In the genomic region with DNA sequence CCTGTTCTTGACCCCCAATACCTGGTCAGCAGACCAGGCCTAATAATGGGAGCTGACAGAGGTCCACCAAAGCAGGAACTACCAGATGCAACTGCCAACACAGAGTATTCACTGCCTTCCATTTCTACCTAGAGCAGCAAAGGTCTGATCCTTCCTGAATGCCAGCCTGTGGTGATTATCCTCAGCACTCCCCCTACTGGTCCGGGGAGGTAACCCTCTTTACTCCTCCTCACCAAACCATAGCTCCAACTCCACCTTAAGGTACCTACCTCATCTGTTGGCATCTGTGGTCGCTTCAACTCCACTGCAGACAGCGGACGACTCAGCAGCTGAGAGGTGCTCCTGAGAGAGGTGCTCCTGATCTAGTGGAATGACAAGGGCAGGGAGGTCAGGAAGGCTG, we compare ENCODE assay signal across 10 mouse cellular contexts. TPM values are rescaled to one million over a fixed set of nuclear protein-coding genes. Genes with fewer than 3 reads are reported as not detected.
DNase-seq lines count a peak whose midpoint lies in the region; ATAC-seq and TF ChIP-seq lines count a peak whose summit lies in the region.
"Had no signal": no experiment of that assay in that cellular context is flagged by ENCODE, and none has a peak within 500 bp of the region (broad histone marks: within the 10 kb centered on the region; RNA-seq: fewer than 3 reads in every experiment).

No protein-coding gene starts in this region.

- CTCF ChIA-PET in Patski (lab: Charles Lee), result interaction anchor here (0.6 to 1.4 kb wide), 7 partner anchors 11 to 121 kb away, joined by 3 to 5 read pairs (median 3); a partner anchor contains a TSS

- intact Hi-C loops in left cerebral cortex, postnatal 36 days (cut with DNase I), result loop anchor here (10.0 kb wide), 1 partner anchor 141 kb away; a partner anchor contains a TSS

- H3K4me3 ChIP-seq in layer of hippocampus, adult 2 months, result no peak overlapping the region
- no peak overlapping the region for H3K4me3 ChIP-seq in midbrain, embryonic 14.5 days (replicated peaks; ENCODE audit: low read depth, low read length)
- H3K4me3 ChIP-seq: erythroblast, embryonic 14.5 days; midbrain, embryonic 12.5 days had no signal

- peak; percentile 46 to 64 for DNase-seq in layer of hippocampus, adult 2 months (ENCODE audit: low spot score in 2 of 2)
- no peak for DNase-seq in layer of hippocampus, postnatal 36 days
- DNase-seq in Patski (ENCODE audit: low read depth, low spot score), result peak; percentile 6
- DNase-seq in cerebellum, adult 9-11 months, result peak; percentile 57
- DNase-seq in heart, adult 8-10 months (ENCODE audit: low spot score), result peak; percentile 33
- peak; percentile 47 to 49 for DNase-seq in left cerebral cortex, postnatal 36 days (ENCODE audit: low spot score in 2 of 2)
- peak; percentile 68 for DNase-seq in midbrain, embryonic 14.5 days
- DNase-seq in testis, postnatal 14 days (ENCODE audit: low spot score), result peak; percentile 32

- H3K4me1 ChIP-seq in midbrain, embryonic 14.5 days (ENCODE audit: control insufficient read depth, insufficient read depth, low read length), result peaks cover 10% of the 10 kb centered on the region; the same call in 1 of the 2 replicates

- TF ChIP-seq CTCF in layer of hippocampus, adult 2 months (conservative IDR thresholded peaks at IDR 0.05), result peak; percentile 81
- peak; percentile 88 for TF ChIP-seq CTCF in Patski (IDR thresholded peaks at IDR 0.05)

- peaks cover 69% of the 10 kb centered on the region for H3K36me3 ChIP-seq in midbrain, embryonic 14.5 days (ENCODE audit: control insufficient read depth, insufficient read depth, low read length)

- no peaks in the 10 kb centered on the region for H3K9me3 ChIP-seq in midbrain, embryonic 14.5 days (ENCODE audit: control insufficient read depth, low read length)
- H3K9me3 ChIP-seq: midbrain, embryonic 12.5 days had no signal

- WGBS in midbrain, embryonic 14.5 days, result 53% methylated on average over 4 of the region's 4 CpGs

- ATAC-seq in Patski, result peak; percentile 87
- no peak for ATAC-seq in midbrain, embryonic 14.5 days (ENCODE audit: low FRiP score, low TSS enrichment)

- no peak overlapping the region for H3K4me2 ChIP-seq in midbrain, embryonic 14.5 days (ENCODE audit: low read length)
- H3K4me2 ChIP-seq: midbrain, embryonic 12.5 days had no signal

- POLR2A ChIA-PET in Patski (lab: Charles Lee), result no interaction called here

- no peaks in the 10 kb centered on the region for H3K27me3 ChIP-seq in Patski
- no peaks in the 10 kb centered on the region for H3K27me3 ChIP-seq in midbrain, embryonic 14.5 days (ENCODE audit: control insufficient read depth, insufficient read depth, low read length)
- H3K27me3 ChIP-seq: midbrain, embryonic 12.5 days had no signal

- peak overlapping the region; percentile 54; the same call in 1 of the 2 replicates for H3K27ac ChIP-seq in layer of hippocampus, adult 2 months
- H3K27ac ChIP-seq in midbrain, embryonic 14.5 days (replicated peaks; ENCODE audit: low read depth, low read length), result no peak overlapping the region
- H3K27ac ChIP-seq: midbrain, embryonic 12.5 days had no signal

- no peak overlapping the region for H3K9ac ChIP-seq in midbrain, embryonic 14.5 days (replicated peaks; ENCODE audit: low read length)
- H3K9ac ChIP-seq: midbrain, embryonic 12.5 days had no signal

- in situ Hi-C loops in Patski (cut with MboI; ENCODE audit: low pct_unique_long_range_greater_than_20kb), result loop anchor here (10.0 kb wide), 1 partner anchor 111 kb away; no protein-coding TSS in a partner anchor

RNA-seq across cellular contexts. Expression of a gene that starts 6.7 kb away (rescaled TPM):
- 10 to 100 TPM; 11.0 to 11.5 TPM for total RNA-seq in layer of hippocampus, adult 2 months (2021)
- total RNA-seq in layer of hippocampus, postnatal 36 days (2021), result 10 to 100 TPM; 10.6 to 17.2 TPM
- polyA plus RNA-seq in Patski (2021), result 24.7 TPM
- total RNA-seq in heart, adult 8-10 months (2022), result 10 to 100 TPM; 21.1 to 79.9 (median 33.0) TPM
- total RNA-seq in left cerebral cortex, postnatal 36 days (2021), result 10 to 100 TPM in 1 of 2 experiments, 1 to 10 TPM in 1; 8.8 to 11.0 TPM
- polyA plus RNA-seq in midbrain, embryonic 14.5 days (2014; fragmentation: Nextera tagmentation; extraction: Ambion mirVana), result 69.8 and 72.3 TPM in 2 replicates

RNA-seq across cellular contexts. Expression of a gene that starts 40.2 kb away (rescaled TPM):
- 10 to 100 TPM; 45.5 to 46.4 TPM for total RNA-seq in layer of hippocampus, adult 2 months (2021)
- total RNA-seq in layer of hippocampus, postnatal 36 days (2021), result 10 to 100 TPM; 40.4 to 45.0 TPM
- 39.9 TPM for polyA plus RNA-seq in Patski (2021)
- 10 to 100 TPM; 46.6 to 54.0 (median 52.1) TPM for total RNA-seq in heart, adult 8-10 months (2022)
- total RNA-seq in left cerebral cortex, postnatal 36 days (2021), result 10 to 100 TPM; 27.1 to 43.0 TPM
- 13.0 and 13.2 TPM in 2 replicates for polyA plus RNA-seq in midbrain, embryonic 14.5 days (2014; fragmentation: Nextera tagmentation; extraction: Ambion mirVana)

RNA-seq across cellular contexts. Expression of a gene that starts 40.6 kb away (rescaled TPM):
- not detected for total RNA-seq in layer of hippocampus, adult 2 months (2021)
- 1 to 10 TPM in 1 of 2 experiments, not detected in 1; 3.1 TPM for total RNA-seq in layer of hippocampus, postnatal 36 days (2021)
- not detected for polyA plus RNA-seq in Patski (2021)
- total RNA-seq in heart, adult 8-10 months (2022), result 1 to 10 TPM in 1 of 4 experiments, not detected in 3; 1.4 TPM
- total RNA-seq in left cerebral cortex, postnatal 36 days (2021), result not detected
- polyA plus RNA-seq in midbrain, embryonic 14.5 days (2014; fragmentation: Nextera tagmentation; extraction: Ambion mirVana), result not detected in 2 replicates
- polyA plus RNA-seq: midbrain, embryonic 12.5 days had no signal

RNA-seq across cellular contexts. Expression of a gene that starts 56.5 kb away (rescaled TPM):
- total RNA-seq in layer of hippocampus, adult 2 months (2021), result 10 to 100 TPM; 95.4 to 96.9 TPM
- 10 to 100 TPM; 86.7 to 89.8 TPM for total RNA-seq in layer of hippocampus, postnatal 36 days (2021)
- polyA plus RNA-seq in Patski (2021), result 154 TPM
- total RNA-seq in heart, adult 8-10 months (2022), result 100 to 1,000 TPM; 117 to 143 (median 127) TPM
- 10 to 100 TPM; 70.8 to 82.0 TPM for total RNA-seq in left cerebral cortex, postnatal 36 days (2021)
- 30.6 and 36.5 TPM in 2 replicates for polyA plus RNA-seq in midbrain, embryonic 14.5 days (2014; fragmentation: Nextera tagmentation; extraction: Ambion mirVana)

Comparison
In these comparisons a context has a peak if more than half of its experiments do, and no peak if none do; other contexts are left out.
1. DNase-seq: peak in layer of hippocampus, adult 2 months (2 of 2), Patski (single experiment), cerebellum, adult 9-11 months (single experiment), heart, adult 8-10 months (single experiment), left cerebral cortex, postnatal 36 days (2 of 2), midbrain, embryonic 14.5 days (single experiment) and testis, postnatal 14 days (single experiment); none in layer of hippocampus, postnatal 36 days (0 of 2).